Mouse (Mus musculus): ENCODE data around the gene Nkx1-1.

DNA sequence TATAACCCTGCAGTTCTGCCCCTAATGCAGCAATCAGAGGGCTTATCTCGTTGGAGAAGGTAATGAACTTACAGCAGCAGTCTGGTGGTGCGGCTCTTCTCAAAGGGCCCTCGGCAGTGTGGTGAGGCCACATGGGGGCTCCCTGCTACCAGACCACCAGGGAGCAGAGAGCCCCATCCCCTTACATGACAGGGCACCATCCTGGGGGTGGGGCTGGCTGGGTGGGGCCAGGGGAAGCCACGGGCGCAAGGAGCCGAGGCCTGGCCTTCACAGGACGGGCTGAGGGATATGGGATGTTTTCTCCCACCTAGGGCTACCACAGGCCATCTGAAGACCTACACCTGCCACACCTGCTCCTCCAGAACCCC is 47.5 kb upstream of the Nkx1-1 start:
- TF ChIP-seq CTCF (IDR thresholded peaks at IDR 0.05; ENCODE audit: low read depth): no peak
- TF ChIP-seq EP300 (IDR thresholded peaks at IDR 0.05; ENCODE audit: low read depth): no peak

Measured in liver, embryonic 14.5 days (tissue).